Mouse (Mus musculus) left cerebral cortex, adult 2 months (tissue): ENCODE results near the gene Chd5. TPM values are rescaled to one million over a fixed set of nuclear protein-coding genes. Genes with fewer than 3 reads are reported as not detected.

Experiments
- DNase-seq, 2 experiments: peaks; one replicate each; pipeline ENCODE4 v3.0.0; 2021 to 2022; ENCODE audit warnings: low spot score in 2 of 2, mixed read lengths in 1 of 2; ENCODE audit errors: extremely low spot score in 1 of 2
- H3K27ac ChIP-seq: fragments of 200-600 bp; 2 replicates; pipeline ENCODE4 v1.8.1; 2022
- H3K4me3 ChIP-seq: fragments of 200-600 bp; 2 replicates; pipeline ENCODE4 v1.8.1; 2022
- CTCF ChIP-seq: fragments of 200-600 bp; IDR thresholded peaks from 2 replicates; pipeline ENCODE4 v1.8.1; 2022; ENCODE audit warnings: antibody characterized with exemption, mild to moderate bottlenecking, moderate library complexity
- intact Hi-C: fragments of 180-260 bp; cut with DNase I; formaldehyde crosslinking; loops from one replicate; pipeline ENCODE4 v1.15.1; 2025
- total RNA-seq, 2 experiments: library from RNA; stranded (reverse); gene quantifications; 2 replicates each; pipeline ENCODE4 v1.2.3; 2021

Gene Chd5
- total RNA-seq, 2 experiments from 2014 or later = 176 to 194 TPM

GRCm38 (mm10) chr4:152423576-152423975, 85.1 kb downstream of the Chd5 start:
- DNase-seq = no peak

GRCm38 (mm10) chr4:152424341-152424740, 85.9 kb downstream of the Chd5 start:
- intact Hi-C loops = no loop called here
- no peak overlapping the region for H3K4me3 ChIP-seq
- H3K27ac ChIP-seq = 0 out of 2 replicates have a peak overlapping the region, but pooled peaks have one; percentile 26
- no peak for DNase-seq
- TF ChIP-seq CTCF = no peak

More at GRCm38 (mm10) chr4:152423576-152423975, 85.1 kb downstream of the Chd5 start:
- intact Hi-C loops = no loop called here
- Histone ChIP-seq H3K4me3 (no peak overlapping the region), H3K27ac (peak overlapping the region; percentile 26; the same call in 1 of the 2 replicates)
- no peak for TF ChIP-seq CTCF

GRCm38 (mm10) chr4:152424922-152425321, 86.5 kb downstream of the Chd5 start:
- H3K27ac ChIP-seq = no peak overlapping the region
- intact Hi-C loops = no loop called here
- no peak for DNase-seq
- no peak overlapping the region for H3K4me3 ChIP-seq
- TF ChIP-seq CTCF = peak; percentile 61

- Histone ChIP-seq H3K27ac (peak overlapping the region; percentile 78), H3K4me3 (no peak overlapping the region)
- intact Hi-C loops = no loop called here
- peak; percentile 32 for TF ChIP-seq CTCF
- DNase-seq = no peak
Measured at GRCm38 (mm10) chr4:152428259-152428658, 89.8 kb downstream of the Chd5 start.

- Histone ChIP-seq H3K27ac (no peak overlapping the region), H3K4me3 (no peak overlapping the region)
- DNase-seq = peak; percentile 55 to 71
- intact Hi-C loops = loop anchor here (2.0 kb wide), 1 partner anchor 26 kb away; no protein-coding TSS in a partner anchor
- no peak; the same call in none of the 2 replicates for TF ChIP-seq CTCF
Measured at GRCm38 (mm10) chr4:152432308-152432707, 93.9 kb downstream of the Chd5 start.

- DNase-seq = peak; percentile 90 to 92
- TF ChIP-seq CTCF = peak; percentile 57
- Histone ChIP-seq H3K4me3 (peak overlapping the region; percentile 29; the same call in 1 of the 2 replicates), H3K27ac (peak overlapping the region; percentile 55; the same call in 1 of the 2 replicates)
- intact Hi-C loops = loop anchor here (2.0 to 5.0 kb wide), 3 partner anchors 57 to 262 kb away; no protein-coding TSS in a partner anchor
Measured at GRCm38 (mm10) chr4:152434836-152435235, 96.4 kb downstream of the Chd5 start.

- H3K4me3 ChIP-seq = peak overlapping the region; percentile 29; the same call in 1 of the 2 replicates
- peak overlapping the region; percentile 55; the same call in 1 of the 2 replicates for H3K27ac ChIP-seq
- intact Hi-C loops = loop anchor here (2.0 to 5.0 kb wide), 3 partner anchors 57 to 262 kb away; no protein-coding TSS in a partner anchor
- peak; percentile 70 for TF ChIP-seq CTCF
- peak; percentile 73 to 87 for DNase-seq
Measured at GRCm38 (mm10) chr4:152435255-152435654, 96.8 kb downstream of the Chd5 start.

Other genes with a start within 250 kb of the Chd5 start
- gene Tnfrsf25, start 222.7 kb upstream of the Chd5 start, total RNA-seq = 10 to 100 TPM; 16.4 to 28.6 TPM
- gene Espn, start 186.3 kb upstream of the Chd5 start, total RNA-seq = 1 to 10 TPM; 2.1 to 2.6 TPM
- gene Hes2, start 179.8 kb upstream of the Chd5 start, total RNA-seq = not detected
- 100 to 1,000 TPM; 300 to 307 TPM for gene Acot7, start 160.5 kb upstream of the Chd5 start, total RNA-seq
- 10 to 100 TPM; 29.6 to 35.9 TPM for gene Gpr153, start 64.4 kb upstream of the Chd5 start, total RNA-seq
- under 1 TPM; 0.30 to 0.32 TPM for gene Hes3, start 47.0 kb upstream of the Chd5 start, total RNA-seq
- gene Icmt, start 41.4 kb upstream of the Chd5 start, total RNA-seq = 10 to 100 TPM; 49.8 to 54.3 TPM
- 10 to 100 TPM; 17.0 to 18.6 TPM for gene Rnf207, start 19.7 kb upstream of the Chd5 start, total RNA-seq
- gene Rpl22, start 12.9 kb upstream of the Chd5 start, total RNA-seq = 100 to 1,000 TPM; 171 to 172 TPM
- gene Nphp4, start 138.1 kb downstream of the Chd5 start, total RNA-seq = 10 to 100 TPM; 22.8 to 24.9 TPM
- gene Kcnab2, start 139.2 kb downstream of the Chd5 start, total RNA-seq = 100 to 1,000 TPM; 375 to 385 TPM